ENCODE assay signal across 8 mouse cellular contexts in genomic region chr9:107935374-107935773, GRCm38 (mm10). TPM values are rescaled to one million over a fixed set of nuclear protein-coding genes. Genes with fewer than 3 reads are reported as not detected.
DNase-seq lines count a peak whose midpoint lies in the region; ATAC-seq and TF ChIP-seq lines count a peak whose summit lies in the region.

Gene Camkv, plus strand, starts transcription at chr9:107935674.

- DNase-seq in heart, postnatal 10 days, result no peak
- DNase-seq in liver, embryonic 13.5 days, result no peak
- DNase-seq in urinary bladder, adult 2 months (ENCODE audit: low spot score), result no peak
- no peak for DNase-seq in urinary bladder, postnatal 25 days (ENCODE audit: low spot score)
- DNase-seq in kidney, adult 11 months, result no peak

- 24% methylated on average over 3 of the region's 3 CpGs for WGBS in heart, embryonic 12.5 days
- WGBS in hindbrain, embryonic 12.5 days, result 11% methylated on average over 3 of the region's 3 CpGs
- 38% methylated on average over 3 of the region's 3 CpGs for WGBS in liver, embryonic 13.5 days (ENCODE audit: insufficient replicate concordance)

- H3K36me3 ChIP-seq in heart, embryonic 12.5 days, result no peaks in the 10 kb centered on the region
- no peaks in the 10 kb centered on the region for H3K36me3 ChIP-seq in ES-Bruce4 (ENCODE audit: control insufficient read depth, insufficient read depth, low read length, poor library complexity, severe bottlenecking)
- H3K36me3 ChIP-seq in hindbrain, embryonic 12.5 days, result no peaks in the 10 kb centered on the region
- no peaks in the 10 kb centered on the region for H3K36me3 ChIP-seq in liver, embryonic 13.5 days

- H3K4me1 ChIP-seq in heart, embryonic 12.5 days (replicated peaks), result peaks cover 15% of the 10 kb centered on the region
- no peaks in the 10 kb centered on the region for H3K4me1 ChIP-seq in ES-Bruce4 (ENCODE audit: control insufficient read depth, insufficient read depth, low read length)
- peaks cover 27% of the 10 kb centered on the region for H3K4me1 ChIP-seq in hindbrain, embryonic 12.5 days
- peaks cover 11% of the 10 kb centered on the region for H3K4me1 ChIP-seq in liver, embryonic 13.5 days (replicated peaks)

- peak within 1 kb of the TSS; percentile 85 for H3K4me2 ChIP-seq in heart, embryonic 12.5 days
- peak within 1 kb of the TSS; percentile 97 for H3K4me2 ChIP-seq in hindbrain, embryonic 12.5 days (replicated peaks)
- H3K4me2 ChIP-seq in liver, embryonic 13.5 days, result peak within 1 kb of the TSS; percentile 63

- peak within 1 kb of the TSS; percentile 49 for H3K4me3 ChIP-seq in heart, embryonic 12.5 days
- peak within 1 kb of the TSS; percentile 69 for H3K4me3 ChIP-seq in ES-Bruce4 (ENCODE audit: low read depth, low read length)
- H3K4me3 ChIP-seq in hindbrain, embryonic 12.5 days, result peak within 1 kb of the TSS; percentile 44
- H3K4me3 ChIP-seq in liver, embryonic 13.5 days (replicated peaks), result peak within 1 kb of the TSS; percentile 48

- no peak for ATAC-seq in heart, embryonic 12.5 days (ENCODE audit: insufficient number of reproducible peaks, low FRiP score)
- no peak for ATAC-seq in hindbrain, embryonic 12.5 days (ENCODE audit: low FRiP score)
- ATAC-seq in liver, embryonic 13.5 days (ENCODE audit: low read depth), result no peak

- no peak for TF ChIP-seq EP300 in ES-Bruce4 (IDR thresholded peaks at IDR 0.05; ENCODE audit: insufficient read depth, low read depth, low read length)

- no peak for TF ChIP-seq CTCF in ES-Bruce4 (IDR thresholded peaks at IDR 0.05; ENCODE audit: low read depth, low read length)

- peaks cover 67% of the 10 kb centered on the region for H3K27me3 ChIP-seq in heart, embryonic 12.5 days (replicated peaks)
- no peaks in the 10 kb centered on the region for H3K27me3 ChIP-seq in ES-Bruce4 (ENCODE audit: control insufficient read depth, insufficient read depth, low read length, poor library complexity, severe bottlenecking)
- peaks cover 32% of the 10 kb centered on the region for H3K27me3 ChIP-seq in hindbrain, embryonic 12.5 days
- H3K27me3 ChIP-seq in liver, embryonic 13.5 days, result peaks cover 84% of the 10 kb centered on the region

- no peak for TF ChIP-seq POLR2A in ES-Bruce4 (IDR thresholded peaks at IDR 0.05; ENCODE audit: insufficient read depth, low read length)

- H3K9ac ChIP-seq in heart, embryonic 12.5 days, result peak within 1 kb of the TSS; percentile 59
- H3K9ac ChIP-seq in ES-Bruce4 (ENCODE audit: low read depth, poor library complexity, severe bottlenecking), result peak within 1 kb of the TSS; percentile 56
- peak within 1 kb of the TSS; percentile 70 for H3K9ac ChIP-seq in hindbrain, embryonic 12.5 days
- H3K9ac ChIP-seq in liver, embryonic 13.5 days, result peak within 1 kb of the TSS; percentile 26; the same call in 1 of the 2 replicates

- H3K9me3 ChIP-seq in heart, embryonic 12.5 days (replicated peaks), result no peaks in the 10 kb centered on the region
- no peaks in the 10 kb centered on the region for H3K9me3 ChIP-seq in ES-Bruce4 (replicated peaks; ENCODE audit: control insufficient read depth, insufficient read depth, low read length, poor library complexity, severe bottlenecking)
- H3K9me3 ChIP-seq in hindbrain, embryonic 12.5 days (replicated peaks), result no peaks in the 10 kb centered on the region
- H3K9me3 ChIP-seq in liver, embryonic 13.5 days (replicated peaks), result no peaks in the 10 kb centered on the region

- H3K27ac ChIP-seq in heart, embryonic 12.5 days (ENCODE audit: poor library complexity, severe bottlenecking), result no peak within 1 kb of the TSS
- H3K27ac ChIP-seq in ES-Bruce4 (ENCODE audit: insufficient read depth, low read length), result no peak within 1 kb of the TSS
- no peak within 1 kb of the TSS; the same call in 1 of the 2 replicates for H3K27ac ChIP-seq in hindbrain, embryonic 12.5 days
- H3K27ac ChIP-seq in liver, embryonic 13.5 days, result no peak within 1 kb of the TSS

- intact Hi-C loops in heart, postnatal 10 days (cut with DNase I), result no loop called here

RNA-seq across cellular contexts. Expression of gene Camkv, which starts in this region (rescaled TPM):
- polyA plus RNA-seq in heart, embryonic 12.5 days (2016; fragmentation: Nextera tagmentation; extraction: Ambion mirVana), result 0.39 and 0.56 TPM in 2 replicates
- total RNA-seq in heart, postnatal 10 days (2021), result under 1 TPM; 0.14 to 0.37 TPM
- polyA plus RNA-seq in ES-Bruce4 (2011; ENCODE audit: insufficient read depth, insufficient read length, low read depth, missing spikeins), result 4.0 and 5.6 TPM in 2 replicates
- polyA plus RNA-seq in hindbrain, embryonic 12.5 days (2016; fragmentation: Nextera tagmentation; extraction: Ambion mirVana), result 7.3 and 7.9 TPM in 2 replicates
- 0.13 and 0.28 TPM in 2 replicates for polyA plus RNA-seq in liver, embryonic 13.5 days (2015; fragmentation: Nextera tagmentation; extraction: Ambion mirVana)
- 0.12 and 0.15 TPM in 2 replicates for polyA plus RNA-seq in urinary bladder, adult 2 months (2012; rRNA removed)
